Mouse (Mus musculus): ENCODE data around the gene Src. TPM values are rescaled to one million over a fixed set of nuclear protein-coding genes. Genes with fewer than 3 reads are reported as not detected.

The Src gene
- polyA plus RNA-seq (2012; rRNA removed) = 40.1 and 50.8 TPM in 2 replicates

DNA sequence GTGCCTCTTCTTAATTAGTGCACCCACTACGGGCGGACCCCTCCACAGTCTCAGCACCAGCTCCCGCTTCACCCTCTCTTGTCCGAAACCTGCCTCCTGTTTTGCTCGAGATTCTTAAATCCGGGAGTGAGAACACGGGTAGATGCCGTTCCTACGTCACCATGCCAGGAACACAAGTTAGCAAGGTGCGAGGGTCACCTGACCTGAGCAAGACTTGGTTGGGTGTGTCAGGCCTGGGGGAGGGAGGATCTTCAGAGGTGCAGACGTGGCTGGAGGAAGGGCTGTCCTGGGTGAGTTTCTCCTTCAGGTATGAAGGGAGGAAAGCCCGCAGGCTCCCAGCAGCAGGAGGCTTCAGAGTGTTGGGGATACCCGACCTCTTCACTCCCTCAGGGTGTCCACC, at the start of gene Src:
TSS of gene Src (plus strand) at position 239 of the 400 bp plus-strand sequence.

Other genes with a start within 250 kb of the Src start
- 0.67 and 1.1 TPM in 2 replicates for gene Rbl1, start 213.9 kb upstream of the Src start, polyA plus RNA-seq (2012; rRNA removed)
- 102 and 109 TPM in 2 replicates for gene Rpn2, start 139.4 kb upstream of the Src start, polyA plus RNA-seq (2012; rRNA removed)
- gene Mroh8, start 138.9 kb upstream of the Src start, polyA plus RNA-seq (2012; rRNA removed) = 0.13 and 0.14 TPM in 2 replicates
- gene Ghrh, start 70.9 kb upstream of the Src start, polyA plus RNA-seq (2012; rRNA removed) = 0.15 TPM in 1 of 2 replicates, not detected in the other
- 48.1 and 68.3 TPM in 2 replicates for gene Manbal, start 50.9 kb upstream of the Src start, polyA plus RNA-seq (2012; rRNA removed)
- gene Nnat, start 141.6 kb downstream of the Src start, polyA plus RNA-seq (2012; rRNA removed) = 8.5 and 8.9 TPM in 2 replicates
- gene Blcap, start 152.8 kb downstream of the Src start, polyA plus RNA-seq (2012; rRNA removed) = 13.9 and 15.6 TPM in 2 replicates

Measured in stomach, adult 2 months (tissue).